Mouse (Mus musculus) cerebellum, postnatal 36 days (tissue): ENCODE data around the gene Arl4a.

Experiments
- DNase-seq, 2 experiments: peaks; one replicate each; pipeline ENCODE4 v3.0.0; 2021 to 2022; ENCODE audit warnings: mixed read lengths in 2 of 2

Gene Arl4a

GRCm38 (mm10) chr12:40008459-40008858 is 29.4 kb downstream of the Arl4a start:
- DNase-seq, result no peak

- no peak for DNase-seq
Measured at GRCm38 (mm10) chr12:40004766-40005165, 33.1 kb downstream of the Arl4a start.

GRCm38 (mm10) chr12:39998853-39999195 is 39.0 kb downstream of the Arl4a start:
- DNase-seq, result no peak

- no peak for DNase-seq
Measured at GRCm38 (mm10) chr12:39998070-39998852, 39.6 kb downstream of the Arl4a start.

GRCm38 (mm10) chr12:39997651-39998050 is 40.2 kb downstream of the Arl4a start:
- DNase-seq, result no peak

GRCm38 (mm10) chr12:39996015-39996414 is 41.8 kb downstream of the Arl4a start:
- DNase-seq, result no peak

GRCm38 (mm10) chr12:39995609-39996008 is 42.2 kb downstream of the Arl4a start:
- no peak for DNase-seq

- DNase-seq, result no peak
Measured at GRCm38 (mm10) chr12:39992767-39993302, 45.0 kb downstream of the Arl4a start.

GRCm38 (mm10) chr12:39990830-39991780 is 46.7 kb downstream of the Arl4a start:
- DNase-seq, result no peak

- no peak for DNase-seq
Measured at GRCm38 (mm10) chr12:39989136-39989535, 48.7 kb downstream of the Arl4a start.

GRCm38 (mm10) chr12:39987177-39987576 is 50.6 kb downstream of the Arl4a start:
- no peak for DNase-seq

- DNase-seq, result no peak
Measured at GRCm38 (mm10) chr12:39985639-39986038, 52.2 kb downstream of the Arl4a start.

- no peak for DNase-seq
Measured at GRCm38 (mm10) chr12:39979792-39980191, 58.0 kb downstream of the Arl4a start.

- DNase-seq, result no peak
Measured at GRCm38 (mm10) chr12:39979066-39979465, 58.8 kb downstream of the Arl4a start.

- no peak for DNase-seq
Measured at GRCm38 (mm10) chr12:39977996-39978590, 59.7 kb downstream of the Arl4a start.

GRCm38 (mm10) chr12:39976426-39976825 is 61.4 kb downstream of the Arl4a start:
- no peak for DNase-seq

- DNase-seq, result no peak
Measured at GRCm38 (mm10) chr12:39975829-39976340, 61.9 kb downstream of the Arl4a start.

GRCm38 (mm10) chr12:39974977-39975583 is 62.7 kb downstream of the Arl4a start:
- DNase-seq, result no peak

- no peak for DNase-seq
Measured at GRCm38 (mm10) chr12:39974273-39974672, 63.6 kb downstream of the Arl4a start.

GRCm38 (mm10) chr12:39969500-39969899 is 68.3 kb downstream of the Arl4a start:
- DNase-seq, result no peak

GRCm38 (mm10) chr12:39968109-39968508 is 69.7 kb downstream of the Arl4a start:
- DNase-seq, result no peak

GRCm38 (mm10) chr12:39959166-39959565 is 78.7 kb downstream of the Arl4a start:
- no peak for DNase-seq
